Mouse (Mus musculus): Measurements from ENCODE around the gene Ulk4.
A peak's percentile ranks its signal among the peaks of the same experiment; 100 is the strongest.

Ulk4 gene

DNA sequence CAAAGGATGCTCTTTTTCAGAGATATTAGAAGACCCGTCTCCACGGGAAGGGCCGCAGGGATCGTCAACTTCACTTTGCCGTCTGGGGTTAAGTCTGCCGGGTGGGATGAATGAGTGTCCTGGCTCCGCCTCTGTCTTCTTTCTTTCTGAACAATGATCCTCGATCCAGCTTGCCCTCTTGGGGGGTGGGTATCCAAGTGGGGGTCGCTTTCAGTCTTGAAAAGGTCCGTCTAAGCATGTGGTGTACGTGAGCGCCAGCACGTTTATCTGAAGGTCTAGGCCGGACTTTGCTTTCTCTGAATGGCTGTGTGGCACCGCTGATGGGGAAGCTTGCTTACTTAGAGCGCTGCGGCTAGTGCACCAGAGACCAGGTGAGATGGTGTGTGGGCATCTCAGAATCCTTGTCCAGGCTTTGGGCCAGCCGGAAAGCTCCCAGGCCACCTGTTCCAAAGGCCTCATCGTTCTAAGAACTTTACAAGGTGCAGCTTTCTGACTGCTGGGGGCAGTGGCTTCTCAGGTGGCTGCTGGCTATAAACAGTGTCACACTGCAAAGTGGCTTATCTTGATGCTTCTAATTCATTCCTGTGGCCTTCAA lies 23.1 kb upstream of the Ulk4 start:
- DNase-seq: peak in 1 of 2 experiments; percentile 41

- DNase-seq: no peak
Measured at GRCm38 (mm10) chr9:121299223-121299755, 22.3 kb upstream of the Ulk4 start.

- DNase-seq: peak in 1 of 2 experiments; percentile 31
Measured at GRCm38 (mm10) chr9:121298411-121299091, 21.6 kb upstream of the Ulk4 start.

DNA sequence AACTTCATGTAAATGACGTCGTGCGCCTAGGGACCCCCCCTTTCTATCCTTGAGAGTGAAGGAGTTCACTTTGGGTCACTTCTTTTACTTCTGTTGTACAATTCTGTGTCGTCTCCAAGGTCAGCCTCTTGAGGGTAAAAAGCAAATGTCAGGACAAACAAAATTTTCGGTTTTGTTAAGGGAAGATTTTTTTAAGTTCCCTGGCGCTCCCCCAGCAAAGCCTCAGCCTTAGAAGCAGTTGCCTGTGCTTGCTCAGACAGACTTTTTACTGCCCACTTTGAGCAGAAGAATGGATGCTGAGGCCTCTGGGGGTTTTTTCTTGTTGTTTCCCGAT lies 21.0 kb upstream of the Ulk4 start:
- DNase-seq: no peak

GRCm38 (mm10) chr9:121297171-121298064 lies 20.4 kb upstream of the Ulk4 start, which contains the start of gene Trak1:
Trak1 (plus strand) TSS chr9:121297502.
- peak; percentile 68 to 74 for DNase-seq

GRCm38 (mm10) chr9:121295221-121295620 lies 18.2 kb upstream of the Ulk4 start:
- DNase-seq: no peak

- DNase-seq: no peak
Measured at GRCm38 (mm10) chr9:121293187-121293586, 16.2 kb upstream of the Ulk4 start.

DNA sequence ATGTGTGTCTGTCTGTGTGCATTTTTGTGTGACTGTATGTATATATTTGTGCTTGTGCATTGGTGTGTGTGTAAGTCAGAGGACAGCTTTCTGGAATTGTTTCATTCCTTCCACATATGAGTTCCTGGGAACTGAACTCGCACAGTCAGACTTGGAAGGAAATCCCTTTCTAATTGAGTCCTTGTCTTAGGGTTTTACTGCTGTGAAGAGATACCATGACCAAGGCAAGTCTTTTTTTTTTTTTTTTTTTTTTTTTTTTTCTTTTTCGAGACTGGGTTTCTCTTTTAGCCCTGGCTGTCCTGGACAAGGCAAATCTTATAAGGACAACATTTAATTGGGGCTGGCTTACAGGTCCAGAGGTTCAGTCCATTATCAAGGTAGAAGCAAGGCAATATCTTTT lies 14.3 kb upstream of the Ulk4 start:
- no peak for DNase-seq

GRCm38 (mm10) chr9:121286325-121286901 lies 9.4 kb upstream of the Ulk4 start:
- no peak for DNase-seq

GRCm38 (mm10) chr9:121285341-121286324 lies 8.6 kb upstream of the Ulk4 start:
- peak in 1 of 2 experiments; percentile 34 for DNase-seq

DNA sequence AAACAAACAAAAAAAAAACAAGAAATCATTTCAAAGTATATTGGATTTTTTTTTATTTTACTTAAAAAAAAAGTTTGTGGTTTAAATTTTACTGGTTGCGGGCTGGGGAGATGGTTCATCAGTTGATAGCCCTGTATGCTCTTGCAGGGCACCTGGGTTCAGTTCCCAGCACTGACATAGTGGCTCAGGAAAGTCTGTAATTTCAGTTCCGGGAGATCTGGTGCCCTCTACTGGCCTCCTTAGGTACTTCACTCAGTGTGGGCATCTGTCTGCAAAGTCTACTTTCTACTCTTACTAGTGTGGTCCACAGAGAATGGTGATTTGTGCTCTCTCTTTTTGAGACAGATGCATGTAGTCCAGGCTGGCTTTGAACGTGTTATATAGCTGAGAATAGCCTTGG lies 7.4 kb upstream of the Ulk4 start:
- DNase-seq: no peak

GRCm38 (mm10) chr9:121283620-121284185 lies 6.7 kb upstream of the Ulk4 start:
- no peak for DNase-seq

GRCm38 (mm10) chr9:121281891-121282290 lies 4.9 kb upstream of the Ulk4 start:
- DNase-seq: no peak

GRCm38 (mm10) chr9:121279216-121279615 lies 2.2 kb upstream of the Ulk4 start:
- no peak for DNase-seq

- DNase-seq: no peak
Measured at GRCm38 (mm10) chr9:121276745-121277117, 266 bp downstream of the Ulk4 start.

- DNase-seq: no peak
Measured at GRCm38 (mm10) chr9:121271561-121271960, 5.4 kb downstream of the Ulk4 start.

GRCm38 (mm10) chr9:121271149-121271548 lies 5.8 kb downstream of the Ulk4 start:
- no peak for DNase-seq

DNA sequence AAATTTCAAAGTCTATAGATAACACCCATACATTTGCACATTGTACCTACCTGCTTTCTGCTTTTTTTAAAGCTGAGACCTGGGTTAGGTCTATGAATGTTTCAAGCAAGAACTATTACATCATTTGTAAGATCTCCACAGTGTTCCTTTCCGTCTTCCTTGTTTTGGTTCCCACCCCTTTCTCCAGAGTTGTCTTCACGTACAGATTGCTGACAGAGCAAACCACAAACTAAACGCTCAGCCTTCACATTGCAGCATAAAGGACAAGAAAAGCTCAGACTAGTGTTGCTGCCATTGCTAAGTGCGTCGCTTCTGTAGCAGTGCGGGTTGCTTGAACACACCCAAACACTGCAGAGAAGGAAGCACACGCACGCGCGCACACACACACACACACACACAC lies 11.7 kb downstream of the Ulk4 start:
- DNase-seq: no peak

- no peak for DNase-seq
Measured at GRCm38 (mm10) chr9:121257106-121257505, 19.9 kb downstream of the Ulk4 start.

- DNase-seq: no peak
Measured at GRCm38 (mm10) chr9:121254761-121255160, 22.2 kb downstream of the Ulk4 start.

- DNase-seq: no peak
Measured at GRCm38 (mm10) chr9:121253983-121254382, 23.0 kb downstream of the Ulk4 start.

All from cerebellum, postnatal 36 days (tissue).